Mouse (Mus musculus) midbrain, embryonic 16.5 days (tissue): ENCODE results near the gene Mcu. TPM values are rescaled to one million over a fixed set of nuclear protein-coding genes. Genes with fewer than 3 reads are reported as not detected.

Experiments
- ATAC-seq: fragments of 200-750 bp; cut with Nextera tagmentation; 2 replicates; pipeline ENCODE4 v1.8.0; 2017; ENCODE audit warnings: moderate TSS enrichment
- H3K27ac ChIP-seq: fragments of 300-500 bp; sonication (generic); 2 replicates; pipeline ENCODE4 v1.5.1; 2014; ENCODE audit warnings: mild to moderate bottlenecking, low read length, mixed read lengths
- H3K27me3 ChIP-seq: fragments of 300-500 bp; sonication (generic); 2 replicates; pipeline ENCODE4 v1.6.1; 2014; ENCODE audit warnings: low read depth, low read length, mixed read lengths; ENCODE audit not compliant: control insufficient read depth, insufficient read depth
- H3K36me3 ChIP-seq: fragments of 300-500 bp; sonication (generic); 2 replicates; pipeline ENCODE4 v1.6.1; 2014; ENCODE audit warnings: mild to moderate bottlenecking, low read length, moderate library complexity, mixed read lengths; ENCODE audit not compliant: control insufficient read depth, insufficient read depth
- H3K4me1 ChIP-seq: fragments of 300-500 bp; sonication (generic); 2 replicates; pipeline ENCODE4 v1.6.1; 2014; ENCODE audit warnings: mild to moderate bottlenecking, low read length, mixed read lengths; ENCODE audit not compliant: control insufficient read depth, insufficient read depth
- H3K4me2 ChIP-seq: fragments of 300-500 bp; sonication (generic); 2 replicates; pipeline ENCODE4 v1.6.1; 2014; ENCODE audit warnings: mild to moderate bottlenecking, low read length, mixed read lengths
- H3K4me3 ChIP-seq: fragments of 300-500 bp; sonication (generic); 2 replicates; pipeline ENCODE4 v1.5.1; 2014; ENCODE audit warnings: low read depth, mild to moderate bottlenecking, low read length, moderate library complexity, mixed read lengths
- H3K9ac ChIP-seq: fragments of 300-500 bp; sonication (generic); 2 replicates; pipeline ENCODE4 v1.6.1; 2014; ENCODE audit warnings: low read depth, low read length, mixed read lengths
- H3K9me3 ChIP-seq: fragments of 300-500 bp; sonication (generic); replicated peaks from 2 replicates; pipeline ENCODE4 v1.6.1; 2014; ENCODE audit warnings: mild to moderate bottlenecking, low read length, mixed read lengths; ENCODE audit not compliant: control insufficient read depth, poor library complexity, severe bottlenecking
- WGBS: fragments of 180-500 bp; shearing (Covaris S2); extraction: QIAGEN DNeasy Blood & Tissue Kit; methylation state at CpG from one replicate; pipeline ENCODE4 v1.1.7; 2014; 5-methylcytosine and 5-hydroxymethylcytosine counted together
- polyA plus RNA-seq: library from polyadenylated mRNA; unstranded; fragments of >200 nt; fragmentation: Nextera tagmentation; extraction: Ambion mirVana; gene quantifications from 2 replicates; pipeline ENCODE4 v1.2.1, GENCODE M21; 2015

Gene Mcu
- polyA plus RNA-seq, 1 experiment from 2014 or later: 36.4 TPM

- Histone ChIP-seq H3K4me3 (no peak overlapping the region), H3K4me1 (peaks cover 3% of the 10 kb centered on the region; the same call in 1 of the 2 replicates), H3K27ac (no peak overlapping the region), H3K4me2 (no peak overlapping the region), H3K27me3 (no peaks in the 10 kb centered on the region), H3K9ac (no peak overlapping the region), H3K36me3 (no peaks in the 10 kb centered on the region), H3K9me3 (peaks cover 3% of the 10 kb centered on the region; the same call in 1 of the 2 replicates)
- ATAC-seq: no peak
- WGBS: 55% methylated on average over 10 of the region's 10 CpGs
Measured at GRCm38 (mm10) chr10:59568665-59569480, 47.6 kb downstream of the Mcu start.

- Histone ChIP-seq H3K4me1 (peaks cover 3% of the 10 kb centered on the region; the same call in 1 of the 2 replicates), H3K27ac (no peak overlapping the region), H3K9ac (no peak overlapping the region), H3K4me2 (no peak overlapping the region), H3K9me3 (no peaks in the 10 kb centered on the region), H3K27me3 (no peaks in the 10 kb centered on the region), H3K36me3 (no peaks in the 10 kb centered on the region), H3K4me3 (no peak overlapping the region)
- 0 out of 2 replicates have a peak, but pooled peaks have one; percentile 34 for ATAC-seq
- WGBS: 91% methylated on average over 13 of the region's 13 CpGs
Measured at GRCm38 (mm10) chr10:59566968-59567367, 49.5 kb downstream of the Mcu start.

- no peaks in the 10 kb centered on the region for H3K36me3 ChIP-seq
- no peak overlapping the region for H3K27ac ChIP-seq
- H3K4me3 ChIP-seq: no peak overlapping the region
- no peak for ATAC-seq
- WGBS: 75% methylated on average over 2 of the region's 2 CpGs
- no peaks in the 10 kb centered on the region for H3K27me3 ChIP-seq
- no peaks in the 10 kb centered on the region for H3K9me3 ChIP-seq
- no peak overlapping the region for H3K9ac ChIP-seq
- H3K4me1 ChIP-seq: peaks cover 3% of the 10 kb centered on the region; the same call in 1 of the 2 replicates
- H3K4me2 ChIP-seq: no peak overlapping the region
Measured at GRCm38 (mm10) chr10:59565995-59566410, 50.5 kb downstream of the Mcu start.

GRCm38 (mm10) chr10:59564551-59564950, 51.9 kb downstream of the Mcu start:
- H3K4me2 ChIP-seq: no peak overlapping the region
- H3K27me3 ChIP-seq: no peaks in the 10 kb centered on the region
- no peak overlapping the region for H3K27ac ChIP-seq
- peaks cover 3% of the 10 kb centered on the region; the same call in 1 of the 2 replicates for H3K4me1 ChIP-seq
- H3K36me3 ChIP-seq: no peaks in the 10 kb centered on the region
- ATAC-seq: no peak
- H3K9ac ChIP-seq: no peak overlapping the region
- WGBS: 83% methylated on average over 5 of the region's 5 CpGs
- H3K4me3 ChIP-seq: no peak overlapping the region
- H3K9me3 ChIP-seq: no peaks in the 10 kb centered on the region

- no peak for ATAC-seq
- 79% methylated on average over 4 of the region's 4 CpGs for WGBS
- Histone ChIP-seq H3K4me3 (no peak overlapping the region), H3K9me3 (no peaks in the 10 kb centered on the region), H3K4me2 (no peak overlapping the region), H3K36me3 (no peaks in the 10 kb centered on the region), H3K9ac (no peak overlapping the region), H3K27ac (no peak overlapping the region), H3K27me3 (no peaks in the 10 kb centered on the region), H3K4me1 (no peaks in the 10 kb centered on the region)
Measured at GRCm38 (mm10) chr10:59562511-59562910, 54.0 kb downstream of the Mcu start.

GRCm38 (mm10) chr10:59560126-59560525, 56.4 kb downstream of the Mcu start:
- Histone ChIP-seq H3K4me2 (no peak overlapping the region), H3K36me3 (no peaks in the 10 kb centered on the region), H3K27ac (no peak overlapping the region), H3K9ac (no peak overlapping the region), H3K4me3 (no peak overlapping the region), H3K4me1 (no peaks in the 10 kb centered on the region; the same call in 1 of the 2 replicates), H3K27me3 (no peaks in the 10 kb centered on the region), H3K9me3 (no peaks in the 10 kb centered on the region)
- ATAC-seq: no peak
- 81% methylated on average over 5 of the region's 5 CpGs for WGBS

- H3K4me3 ChIP-seq: no peak overlapping the region
- no peak overlapping the region for H3K27ac ChIP-seq
- no peak overlapping the region for H3K9ac ChIP-seq
- no peaks in the 10 kb centered on the region for H3K27me3 ChIP-seq
- WGBS: 83% methylated on average over 4 of the region's 4 CpGs
- no peaks in the 10 kb centered on the region; the same call in 1 of the 2 replicates for H3K4me1 ChIP-seq
- H3K9me3 ChIP-seq: no peaks in the 10 kb centered on the region
- H3K36me3 ChIP-seq: no peaks in the 10 kb centered on the region
- no peak for ATAC-seq
- H3K4me2 ChIP-seq: no peak overlapping the region
Measured at GRCm38 (mm10) chr10:59558602-59559001, 57.9 kb downstream of the Mcu start.

- Histone ChIP-seq H3K4me3 (no peak overlapping the region), H3K4me2 (no peak overlapping the region), H3K9me3 (no peaks in the 10 kb centered on the region), H3K27ac (no peak overlapping the region), H3K27me3 (no peaks in the 10 kb centered on the region), H3K4me1 (no peaks in the 10 kb centered on the region; the same call in 1 of the 2 replicates), H3K36me3 (no peaks in the 10 kb centered on the region), H3K9ac (no peak overlapping the region)
- no peak for ATAC-seq
- 87% methylated on average over 5 of the region's 5 CpGs for WGBS
Measured at GRCm38 (mm10) chr10:59558164-59558563, 58.3 kb downstream of the Mcu start.

- Histone ChIP-seq H3K27ac (no peak overlapping the region), H3K4me3 (no peak overlapping the region), H3K9me3 (no peaks in the 10 kb centered on the region), H3K4me2 (no peak overlapping the region), H3K36me3 (no peaks in the 10 kb centered on the region), H3K27me3 (no peaks in the 10 kb centered on the region), H3K9ac (no peak overlapping the region), H3K4me1 (peaks cover 2% of the 10 kb centered on the region; the same call in 1 of the 2 replicates)
- no peak for ATAC-seq
- 54% methylated on average over 5 of the region's 5 CpGs for WGBS
Measured at GRCm38 (mm10) chr10:59556541-59556940, 60.0 kb downstream of the Mcu start.
